Mouse (Mus musculus) MEL (cell line): Measurements from ENCODE around the gene Thbs3.

Experiments
- CHD2 ChIP-seq: IDR thresholded peaks from 2 replicates; pipeline ENCODE4 v1.6.1; 2011; ENCODE audit warnings: low read length, improper control_type of control experiment
- CTCF ChIP-seq, 3 experiments: IDR thresholded peaks in 2 of 3; conservative IDR thresholded peaks in 1 of 3; 2 replicates each; pipeline ENCODE4 v1.5.1; 2011 to 2012; ENCODE audit warnings: low read length in 3 of 3, low read depth in 2 of 3, mild to moderate bottlenecking in 2 of 3, improper control_type of control experiment in 1 of 3, inconsistent platforms in 1 of 3, mixed read lengths in 1 of 3, moderate library complexity in 1 of 3; ENCODE audit not compliant: control insufficient read depth in 1 of 3, insufficient read depth in 1 of 3, poor library complexity in 1 of 3, severe bottlenecking in 1 of 3
- E2F4 ChIP-seq: IDR thresholded peaks from 2 replicates; pipeline ENCODE4 v1.6.1; 2011; ENCODE audit warnings: low read depth, low read length, improper control_type of control experiment, borderline replicate concordance
- EP300 ChIP-seq, 2 experiments: IDR thresholded peaks; 2 replicates each; pipeline ENCODE4 v1.6.1; 2011; ENCODE audit warnings: improper control_type of control experiment in 2 of 2, low read length in 2 of 2, low read depth in 1 of 2, mild to moderate bottlenecking in 1 of 2
- GATA1 ChIP-seq: IDR thresholded peaks from 2 replicates; pipeline ENCODE4 v1.6.1; 2011; ENCODE audit warnings: low read depth, low read length, improper control_type of control experiment
- JUND ChIP-seq: IDR thresholded peaks from 2 replicates; pipeline ENCODE4 v1.6.1; 2011; ENCODE audit warnings: low read depth, mild to moderate bottlenecking, improper control_type of control experiment, low read length
- MEF2A ChIP-seq: IDR thresholded peaks from 2 replicates; pipeline ENCODE4 v1.6.1; 2014; ENCODE audit warnings: low read depth, mild to moderate bottlenecking, inconsistent platforms, low read length, improper control_type of control experiment; ENCODE audit not compliant: poor library complexity, insufficient replicate concordance, severe bottlenecking; ENCODE audit errors: extremely low read depth
- NRF1 ChIP-seq: IDR thresholded peaks from 2 replicates; pipeline ENCODE4 v1.6.1; 2014; ENCODE audit warnings: low read depth, mild to moderate bottlenecking, inconsistent platforms, low read length, improper control_type of control experiment, moderate library complexity; ENCODE audit not compliant: poor library complexity, insufficient read depth, severe bottlenecking
- POLR2A ChIP-seq, 2 experiments: IDR thresholded peaks; 2 replicates each; pipeline ENCODE4 v1.6.1; 2011 to 2012; ENCODE audit warnings: low read length in 2 of 2, mild to moderate bottlenecking in 2 of 2, control low read depth in 1 of 2, improper control_type of control experiment in 1 of 2, low read depth in 1 of 2, moderate library complexity in 1 of 2; ENCODE audit not compliant: control insufficient read depth in 1 of 2, insufficient read depth in 1 of 2, poor library complexity in 1 of 2
- SIN3A ChIP-seq: IDR thresholded peaks from 2 replicates; pipeline ENCODE4 v1.6.1; 2012; ENCODE audit warnings: low read length, improper control_type of control experiment, inconsistent platforms
- UBTF ChIP-seq: IDR thresholded peaks from 2 replicates; pipeline ENCODE4 v1.6.1; 2012; ENCODE audit warnings: low read depth, mild to moderate bottlenecking, inconsistent platforms, low read length, improper control_type of control experiment, moderate library complexity, borderline replicate concordance; ENCODE audit not compliant: insufficient read depth
- USF1 ChIP-seq: IDR thresholded peaks from 2 replicates; pipeline ENCODE4 v1.6.1; 2014; ENCODE audit warnings: low read depth, mild to moderate bottlenecking, inconsistent platforms, low read length, improper control_type of control experiment, moderate library complexity
- ZNF384 ChIP-seq: IDR thresholded peaks from 2 replicates; pipeline ENCODE4 v1.6.1; 2012; ENCODE audit warnings: low read depth, mild to moderate bottlenecking, inconsistent platforms, low read length, improper control_type of control experiment

- peak; percentile 50; the same call in 1 of the 2 replicates for TF ChIP-seq GATA1
- TF ChIP-seq EP300 (IDR thresholded peaks at IDR 0.05; ENCODE audit: low read depth in 1 of 2, low read length in 2 of 2) = no peak
- no peak for TF ChIP-seq NRF1
- no peak for TF ChIP-seq POLR2A (IDR thresholded peaks at IDR 0.05; ENCODE audit: control insufficient read depth in 1 of 2, insufficient read depth in 1 of 2, low read depth in 1 of 2, low read length in 2 of 2, poor library complexity in 1 of 2)
- no peak for TF ChIP-seq CTCF (IDR thresholded peaks at IDR 0.05 in 2 of 3, conservative IDR thresholded peaks at IDR 0.05 in 1 of 3; ENCODE audit: control insufficient read depth in 1 of 3, insufficient read depth in 1 of 3, low read depth in 2 of 3, low read length in 3 of 3, poor library complexity in 1 of 3, severe bottlenecking in 1 of 3)
- TF ChIP-seq E2F4 = no peak
- TF ChIP-seq CHD2 = no peak
- no peak for TF ChIP-seq ZNF384
- TF ChIP-seq JUND = no peak
- TF ChIP-seq USF1 = no peak
- TF ChIP-seq UBTF = no peak
- TF ChIP-seq SIN3A = 0 out of 2 replicates have a peak, but pooled peaks have one; percentile 38
- no peak for TF ChIP-seq MEF2A
Measured at GRCm38 (mm10) chr3:89165268-89165870, 49.6 kb upstream of the Thbs3 start.
